Mouse (Mus musculus) 3T3-L1 (cell line): ENCODE measurements at regions not wholly inside any gene's neighbourhood (a gene's known extent, or its start where the extent isn't known, plus 50 kb on each side); places are given as distances from the start of the nearest gene placed in this dataset.

ENCODE experiments used
- DNase-seq: peaks from one replicate; pipeline ENCODE4 v3.0.0-alpha.2; 2015; ENCODE audit warnings: low read depth, low spot score

GRCm38 (mm10) chr4:109610222-109610621 lies 56.8 kb downstream of the Cdkn2c start:
- DNase-seq: no peak

GRCm38 (mm10) chr4:109609770-109610169 lies 57.2 kb downstream of the Cdkn2c start:
- no peak for DNase-seq

- DNase-seq: peak; percentile 62
Measured at GRCm38 (mm10) chr4:109589760-109590312, 58.7 kb upstream of the 4930522H14Rik start.

GRCm38 (mm10) chr4:109583185-109583786 lies 52.2 kb upstream of the 4930522H14Rik start:
- DNase-seq: peak; percentile 25

- DNase-seq: no peak
Measured at GRCm38 (mm10) chr4:109582523-109582922, 51.4 kb upstream of the 4930522H14Rik start.
